Mouse (Mus musculus): ENCODE measurements around the gene Snx33.

DNA sequence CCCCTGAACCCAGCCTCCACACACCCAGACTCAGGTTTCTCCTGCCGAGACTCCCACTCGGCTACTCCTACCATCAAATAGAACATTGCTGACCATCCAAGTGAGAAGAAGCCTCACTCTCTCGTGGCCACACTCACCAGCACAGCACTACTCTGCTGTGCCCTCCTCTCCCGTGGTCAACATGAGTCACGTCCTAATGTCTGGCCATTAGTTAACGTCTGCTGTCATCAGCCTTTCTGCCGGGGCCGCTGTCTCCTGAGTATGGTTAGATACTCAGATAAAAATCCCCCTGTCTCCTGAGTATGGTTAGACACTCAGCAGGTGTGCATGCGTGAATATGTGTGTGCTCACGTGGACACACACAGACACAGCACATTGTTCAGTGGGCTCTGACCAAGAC is 57.4 kb downstream of the Snx33 start:
- TF ChIP-seq CTCF (IDR thresholded peaks at IDR 0.05; ENCODE audit: control insufficient read depth, insufficient read depth, low read length) (no peak), POLR2A (IDR thresholded peaks at IDR 0.05; ENCODE audit: borderline replicate concordance, control insufficient read depth, low read depth, low read length) (no peak)

Measured in bone marrow, adult 2 months (tissue).